Mouse (Mus musculus): ENCODE data around the gene Zmym5.
A peak's percentile ranks its signal among the peaks of the same experiment; 100 is the strongest.
"Not testable (repeated sequence)": the region's sequence is repeated elsewhere in the genome, so short reads cannot be mapped to it uniquely, and the experiment has no call there.

Zmym5 gene

GRCm38 (mm10) chr14:56811701-56812339, at the start of gene Zmym5:
TSS of gene Zmym5 (minus strand) at chr14:56811716.
- peak; percentile 95 for DNase-seq

DNA sequence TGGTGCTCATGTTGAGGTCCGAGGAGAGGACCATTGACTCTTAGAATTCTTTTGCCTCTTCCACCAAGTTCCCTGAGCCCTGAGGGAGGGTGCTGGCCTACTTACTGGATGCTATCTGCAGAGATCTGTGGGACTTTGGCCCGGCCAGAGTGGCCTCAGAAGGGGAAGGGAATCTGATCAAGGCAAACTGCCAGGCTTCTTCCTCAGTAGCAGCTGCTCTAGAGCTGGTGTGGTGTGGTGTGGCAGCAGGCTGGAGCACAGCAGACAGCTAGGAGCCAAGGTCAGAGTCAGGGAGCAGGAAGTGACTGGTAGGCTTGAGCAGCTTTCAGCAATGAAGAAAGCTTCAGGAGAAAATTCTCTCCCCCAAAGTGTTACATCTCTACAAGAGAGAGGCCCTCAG, 38.2 kb upstream of the Zmym5 start:
- DNase-seq: peak; percentile 68

DNA sequence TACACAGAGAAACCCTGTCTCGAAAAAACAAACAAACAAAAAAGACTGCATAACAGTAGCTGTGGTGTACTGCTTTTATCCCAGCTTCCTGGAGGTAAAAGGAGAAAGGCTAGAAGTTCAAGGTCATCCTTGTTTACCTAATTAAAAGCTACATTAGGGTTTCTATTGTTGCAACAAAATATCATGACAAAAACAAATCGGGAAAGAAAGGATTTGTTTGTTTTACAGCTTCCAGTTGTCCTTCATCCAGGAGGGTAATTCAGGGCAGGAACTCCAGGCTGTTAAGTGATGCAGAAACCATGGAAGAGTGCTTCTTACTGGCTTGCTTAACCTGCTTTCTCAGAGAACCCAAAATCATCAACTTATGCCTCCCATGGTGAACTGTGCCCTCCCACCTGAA, 36.8 kb upstream of the Zmym5 start:
- DNase-seq: no peak

- peak; percentile 20 for DNase-seq
Measured at GRCm38 (mm10) chr14:56844507-56844906, 33.0 kb upstream of the Zmym5 start.

- peak; percentile 27 for DNase-seq
Measured at GRCm38 (mm10) chr14:56844033-56844432, 32.5 kb upstream of the Zmym5 start.

- not testable (repeated sequence) for DNase-seq
Measured at GRCm38 (mm10) chr14:56834576-56834975, 23.1 kb upstream of the Zmym5 start.

DNA sequence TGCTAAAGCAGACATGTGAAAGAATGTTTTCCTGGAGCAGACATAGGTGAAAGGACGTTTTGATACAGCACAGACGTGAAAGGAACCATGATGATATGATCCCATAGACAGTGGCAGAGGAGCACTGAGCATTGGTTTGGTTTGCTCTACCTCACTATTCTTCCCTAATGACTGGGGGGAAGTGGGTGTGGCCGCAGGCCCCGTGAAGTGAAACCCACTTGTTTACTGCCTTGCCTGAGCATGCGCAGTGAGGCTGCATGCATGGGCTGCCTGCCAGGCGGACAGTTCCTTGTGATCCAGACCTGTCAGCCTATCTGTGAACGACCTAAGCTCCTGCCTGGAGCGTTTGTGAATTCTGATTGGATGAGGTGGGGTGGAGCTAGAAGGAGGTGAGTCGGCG, 21.7 kb upstream of the Zmym5 start:
- peak; percentile 47 for DNase-seq

DNA sequence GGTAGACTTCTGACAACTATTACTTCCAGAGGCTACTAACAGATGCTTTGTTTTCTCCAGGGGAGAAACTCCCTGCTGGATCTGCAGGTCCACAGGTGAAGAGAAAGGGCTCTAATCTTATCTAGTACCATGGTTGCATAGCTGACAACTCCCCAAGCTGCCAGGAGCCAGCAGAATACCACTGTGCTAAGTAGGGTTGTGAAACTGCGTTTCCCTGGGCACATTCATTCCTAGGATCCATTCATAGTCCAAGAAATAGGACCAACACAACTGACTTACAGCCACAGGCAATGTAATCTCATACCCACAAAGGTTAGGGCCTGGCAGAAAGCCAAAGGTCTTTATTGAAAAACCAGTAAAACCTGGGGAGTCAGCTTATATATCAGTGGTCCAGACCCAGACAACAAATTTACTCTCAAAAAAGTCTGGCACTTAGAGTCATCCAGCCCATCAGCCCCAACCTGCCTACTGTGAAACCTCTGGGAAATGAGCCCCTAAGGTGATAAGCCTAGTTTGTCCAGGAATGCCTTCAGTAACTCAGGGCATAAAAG, 21.1 kb upstream of the Zmym5 start:
- DNase-seq: no peak

GRCm38 (mm10) chr14:56832147-56832546, 20.6 kb upstream of the Zmym5 start:
- no peak for DNase-seq

DNA sequence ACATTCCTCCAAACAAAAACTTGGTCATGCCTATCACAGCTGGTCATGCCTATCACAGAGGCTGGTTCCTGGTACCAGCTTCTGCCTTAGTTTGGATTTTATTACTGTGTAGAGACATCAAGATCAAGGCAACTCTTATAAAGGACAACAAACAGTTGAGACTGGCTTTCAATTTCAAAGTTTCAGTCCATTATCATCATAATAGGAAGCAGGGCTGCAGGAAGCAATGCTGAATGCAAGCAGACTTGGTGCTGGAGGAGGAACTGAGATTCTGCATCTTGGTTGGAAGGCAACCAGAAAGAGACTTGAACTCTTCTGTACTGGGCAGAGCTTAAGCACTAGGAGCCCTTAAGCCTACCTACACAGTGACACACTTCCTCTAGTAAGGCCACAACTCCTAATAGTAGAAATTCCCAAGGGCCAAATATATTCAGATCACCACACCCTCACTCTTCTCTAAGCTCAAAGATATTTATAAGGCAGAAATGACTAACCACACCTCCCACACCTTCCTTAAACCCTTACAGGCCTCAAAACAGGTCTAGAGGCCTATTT, 19.1 kb upstream of the Zmym5 start:
- DNase-seq: no peak

- no peak for DNase-seq
Measured at GRCm38 (mm10) chr14:56824562-56824961, 13.0 kb upstream of the Zmym5 start.

DNA sequence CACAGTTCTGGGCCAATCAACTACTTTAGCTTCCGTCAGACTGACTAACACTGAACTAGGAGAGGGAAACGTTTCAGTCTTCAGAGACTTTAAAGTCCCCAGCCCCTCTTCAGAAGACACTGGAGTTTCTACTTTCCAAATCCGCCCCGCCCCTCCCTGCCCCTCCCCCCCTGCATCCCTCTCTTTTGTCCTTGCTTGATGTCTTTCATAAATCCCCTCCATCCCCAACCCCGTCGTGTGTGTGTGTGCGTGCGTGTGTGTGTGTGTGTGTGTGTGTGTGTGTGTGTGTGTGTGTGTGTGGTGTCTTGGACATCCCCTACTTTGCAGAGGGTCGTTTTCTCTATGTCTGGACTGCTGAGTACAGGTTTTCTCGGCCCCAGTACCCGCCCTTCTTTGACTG, 6.1 kb upstream of the Zmym5 start:
- DNase-seq: no peak

GRCm38 (mm10) chr14:56817131-56817530, 5.6 kb upstream of the Zmym5 start:
- no peak for DNase-seq

GRCm38 (mm10) chr14:56816541-56816940, 5.0 kb upstream of the Zmym5 start:
- DNase-seq: no peak

- DNase-seq: peak; percentile 86
Measured at GRCm38 (mm10) chr14:56812520-56813036, 1.1 kb upstream of the Zmym5 start.

DNA sequence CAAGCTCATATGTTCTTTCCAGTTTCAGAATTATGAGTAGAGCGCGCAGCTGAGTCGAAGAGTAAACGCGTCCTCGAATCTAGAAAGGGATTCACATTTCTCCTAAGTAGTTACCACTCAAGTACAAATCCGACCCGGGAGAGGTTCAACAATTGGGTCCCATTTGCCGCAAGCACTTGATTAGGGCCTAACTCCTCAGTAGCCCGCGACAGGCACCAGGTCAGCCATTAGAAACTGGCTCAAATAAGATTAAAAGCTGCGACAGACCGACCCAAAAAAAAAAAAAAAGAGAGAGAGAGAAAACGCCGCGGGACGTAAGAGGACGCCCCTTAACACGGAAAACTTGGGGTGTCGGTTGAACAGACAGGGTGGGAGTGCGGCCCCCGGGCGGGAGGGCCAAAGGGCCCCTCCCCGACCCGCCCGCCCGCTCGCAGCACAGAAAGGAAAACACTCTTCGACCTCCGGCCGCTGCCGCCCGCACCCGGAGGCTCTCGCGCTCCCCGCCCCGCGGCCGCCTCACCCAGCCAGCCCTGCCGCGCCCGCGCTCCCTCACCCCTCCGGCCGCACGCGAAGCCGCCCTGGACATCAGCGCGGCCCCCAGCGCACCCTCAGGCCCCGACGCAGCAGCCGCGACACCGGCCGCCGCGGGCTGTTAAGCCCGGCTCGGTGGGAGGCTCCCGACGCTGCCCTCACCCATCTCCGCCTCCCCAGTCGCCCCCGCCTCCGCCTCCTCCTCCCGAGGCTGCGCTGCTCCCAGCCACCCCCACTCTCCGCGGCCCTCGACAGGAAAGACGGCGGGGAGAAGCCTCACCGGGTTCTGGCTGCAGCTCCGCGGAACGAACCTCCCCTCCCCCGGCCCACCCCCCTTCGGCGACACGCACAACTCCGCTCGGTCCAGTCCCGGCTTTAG, 480 bp downstream of the Zmym5 start:
- peak; percentile 68 for DNase-seq

- peak; percentile 71 for DNase-seq
Measured at GRCm38 (mm10) chr14:56793243-56793642, 18.3 kb downstream of the Zmym5 start.

- no peak for DNase-seq
Measured at GRCm38 (mm10) chr14:56784575-56784974, 26.9 kb downstream of the Zmym5 start.

GRCm38 (mm10) chr14:56778933-56779300, 32.6 kb downstream of the Zmym5 start:
- no peak for DNase-seq

DNA sequence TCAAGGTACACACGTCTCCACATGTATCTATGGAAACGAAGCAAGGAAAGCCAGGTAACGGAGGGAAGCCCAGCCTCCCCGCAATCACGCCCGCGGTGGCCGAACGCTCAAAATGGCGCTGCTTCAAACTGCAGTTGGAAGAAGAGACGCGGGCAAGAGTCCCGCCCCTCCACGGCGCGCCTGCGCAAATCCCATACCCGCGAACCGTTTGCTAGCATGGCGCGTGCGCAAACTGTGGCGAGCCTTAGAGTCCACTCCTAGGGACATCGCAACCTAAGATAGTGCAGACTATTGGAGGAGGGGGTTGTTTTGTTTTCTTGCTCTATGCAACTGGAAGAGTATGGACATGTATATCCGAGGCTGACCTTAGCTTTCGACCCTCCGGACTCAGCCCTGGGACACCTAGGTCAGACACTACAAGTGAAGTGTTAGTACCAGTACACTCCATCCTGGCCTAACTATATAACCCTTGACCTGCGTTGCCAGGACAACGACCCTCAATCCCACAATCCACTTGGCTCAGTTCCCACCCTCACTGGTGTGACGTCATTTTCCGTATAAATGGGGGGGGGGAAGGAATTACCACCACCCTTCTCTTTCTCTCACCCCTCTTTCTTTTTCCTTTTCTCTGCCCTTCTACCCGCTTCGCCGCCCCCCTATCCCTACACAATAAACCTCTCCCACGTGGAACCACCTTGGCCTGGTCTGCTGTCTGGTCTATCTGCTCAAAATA, 33.1 kb downstream of the Zmym5 start, which contains the start of gene Pspc1:
Gene Pspc1, minus strand, starts transcription at position 117 of the 733 bp plus-strand sequence.
- DNase-seq: peak; percentile 98

GRCm38 (mm10) chr14:56777360-56778136, 34.0 kb downstream of the Zmym5 start:
- DNase-seq: peak; percentile 84

All from kidney, postnatal 10 days (tissue).